Mouse (Mus musculus): ENCODE results near the gene Pyroxd1. TPM values are rescaled to one million over a fixed set of nuclear protein-coding genes. Genes with fewer than 3 reads are reported as not detected.

Pyroxd1 gene
- polyA plus RNA-seq, 1 experiment, result 14.1 TPM

- no peak for DNase-seq (ENCODE audit: low spot score)
These were observed 31.6 kb downstream of the Pyroxd1 start for GRCm38 (mm10) chr6:142377081-142377480.

GRCm38 (mm10) chr6:142378576-142379330, 33.3 kb downstream of the Pyroxd1 start:
- DNase-seq (ENCODE audit: low spot score), result no peak

GRCm38 (mm10) chr6:142379961-142380360, 34.5 kb downstream of the Pyroxd1 start:
- no peak for DNase-seq (ENCODE audit: low spot score)

- no peak for DNase-seq (ENCODE audit: low spot score)
These were observed 36.2 kb downstream of the Pyroxd1 start for GRCm38 (mm10) chr6:142381615-142382014.

GRCm38 (mm10) chr6:142384521-142384920, 39.1 kb downstream of the Pyroxd1 start:
- DNase-seq (ENCODE audit: low spot score), result no peak

- DNase-seq (ENCODE audit: low spot score), result no peak
These were observed 41.0 kb downstream of the Pyroxd1 start for GRCm38 (mm10) chr6:142386285-142387010.

- DNase-seq (ENCODE audit: low spot score), result peak; percentile 98
These were observed 41.7 kb downstream of the Pyroxd1 start, which contains the start of the genes Recql and Golt1b for GRCm38 (mm10) chr6:142387011-142387754. Gene Recql, minus strand, starts transcription at chr6:142387087. Gene Golt1b, plus strand, starts transcription at chr6:142387221.

- DNase-seq (ENCODE audit: low spot score), result no peak
These were observed 42.4 kb downstream of the Pyroxd1 start for GRCm38 (mm10) chr6:142387755-142388271.

- DNase-seq (ENCODE audit: low spot score), result no peak
These were observed 43.6 kb downstream of the Pyroxd1 start for GRCm38 (mm10) chr6:142389101-142389500.

- DNase-seq (ENCODE audit: low spot score), result no peak
These were observed 46.9 kb downstream of the Pyroxd1 start for GRCm38 (mm10) chr6:142392312-142392711.

- no peak for DNase-seq (ENCODE audit: low spot score)
These were observed 49.2 kb downstream of the Pyroxd1 start for GRCm38 (mm10) chr6:142394669-142395068.

- DNase-seq (ENCODE audit: low spot score), result no peak
These were observed 50.3 kb downstream of the Pyroxd1 start for GRCm38 (mm10) chr6:142395756-142396155.

- no peak for DNase-seq (ENCODE audit: low spot score)
These were observed 65.7 kb downstream of the Pyroxd1 start for GRCm38 (mm10) chr6:142411140-142411539.

Other genes starting within 250 kb of the Pyroxd1 start
- not detected in 2 replicates for gene Slco1a6, start 137.1 kb upstream of the Pyroxd1 start, polyA plus RNA-seq (2012; rRNA removed)
- gene Iapp, start 47.2 kb upstream of the Pyroxd1 start, polyA plus RNA-seq (2012; rRNA removed), result not detected in 2 replicates
- gene Slco1a5, start 22.7 kb upstream of the Pyroxd1 start, polyA plus RNA-seq (2012; rRNA removed), result not detected in 2 replicates
- gene Recql, start 41.4 kb downstream of the Pyroxd1 start, polyA plus RNA-seq (2012; rRNA removed), result 12.0 and 13.2 TPM in 2 replicates
- 22.0 and 23.8 TPM in 2 replicates for gene Golt1b, start 41.6 kb downstream of the Pyroxd1 start, polyA plus RNA-seq (2012; rRNA removed)
- gene Spx, start 67.8 kb downstream of the Pyroxd1 start, polyA plus RNA-seq (2012; rRNA removed), result 1.8 and 2.0 TPM in 2 replicates
- gene Gys2, start 127.5 kb downstream of the Pyroxd1 start, polyA plus RNA-seq (2012; rRNA removed), result 0.04 and 0.44 TPM in 2 replicates
- 564 and 701 TPM in 2 replicates for gene Ldhb, start 162.3 kb downstream of the Pyroxd1 start, polyA plus RNA-seq (2012; rRNA removed)
- 21.7 and 24.0 TPM in 2 replicates for gene Kcnj8, start 226.0 kb downstream of the Pyroxd1 start, polyA plus RNA-seq (2012; rRNA removed)